Mouse (Mus musculus): ENCODE results near the gene Rab20. TPM values are rescaled to one million over a fixed set of nuclear protein-coding genes. Genes with fewer than 3 reads are reported as not detected.

The Rab20 gene
- polyA plus RNA-seq (2015; fragmentation: Nextera tagmentation; extraction: Ambion mirVana), result 1.8 and 2.0 TPM in 2 replicates

- peaks cover 80% of the 10 kb centered on the region for H3K27me3 ChIP-seq
- H3K27ac ChIP-seq, result no peak within 1 kb of the TSS
- H3K4me1 ChIP-seq, result peaks cover 32% of the 10 kb centered on the region
- H3K4me2 ChIP-seq, result peak within 1 kb of the TSS; percentile 100
- ATAC-seq (ENCODE audit: insufficient number of reproducible peaks, low FRiP score, low TSS enrichment, low read depth), result peak; percentile 70
- H3K4me3 ChIP-seq, result peak within 1 kb of the TSS; percentile 57
- WGBS, result under 1% methylated on average over 69 of the region's 69 CpGs
- H3K9ac ChIP-seq, result 0 out of 2 replicates have a peak within 1 kb of the TSS, but pooled peaks have one; percentile 37
- no peaks in the 10 kb centered on the region for H3K9me3 ChIP-seq
- no peaks in the 10 kb centered on the region for H3K36me3 ChIP-seq
These were observed at the start of gene Rab20 for GRCm38 (mm10) chr8:11477811-11478761. Gene Rab20, minus strand, starts transcription at chr8:11478710.

DNA sequence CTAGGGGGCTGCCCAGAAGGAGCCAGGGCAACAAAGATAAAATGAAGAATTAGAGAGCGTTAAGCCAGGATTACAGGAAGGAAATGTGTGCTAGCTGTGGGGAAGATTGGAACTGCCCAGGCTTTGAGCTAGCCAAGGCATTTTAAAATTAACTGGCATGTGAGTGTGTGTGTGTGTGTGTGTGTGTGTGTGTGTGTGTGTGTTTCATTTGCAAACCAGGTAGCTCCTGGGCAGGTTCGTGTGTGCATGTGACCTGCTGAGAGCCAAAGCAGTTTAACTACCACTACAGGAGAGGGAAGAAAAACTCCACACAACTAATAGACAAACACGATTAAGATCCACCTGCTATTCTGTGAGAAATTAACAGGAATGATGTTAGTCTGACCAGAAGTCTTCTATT, 44.8 kb upstream of the Rab20 start:
- Histone ChIP-seq H3K4me2 (no peak overlapping the region), H3K9ac (no peak overlapping the region), H3K27ac (no peak overlapping the region), H3K36me3 (peaks cover 53% of the 10 kb centered on the region), H3K27me3 (no peaks in the 10 kb centered on the region), H3K4me3 (no peak overlapping the region), H3K9me3 (no peaks in the 10 kb centered on the region), H3K4me1 (no peaks in the 10 kb centered on the region)
- ATAC-seq (ENCODE audit: insufficient number of reproducible peaks, low FRiP score, low TSS enrichment, low read depth), result no peak
- WGBS, result 84% methylated on average over 3 of the region's 3 CpGs

GRCm38 (mm10) chr8:11518676-11519075, 40.2 kb upstream of the Rab20 start:
- Histone ChIP-seq H3K27ac (no peak overlapping the region), H3K27me3 (no peaks in the 10 kb centered on the region), H3K36me3 (peaks cover 80% of the 10 kb centered on the region), H3K9ac (no peak overlapping the region), H3K4me1 (no peaks in the 10 kb centered on the region), H3K4me2 (no peak overlapping the region), H3K4me3 (no peak overlapping the region), H3K9me3 (no peaks in the 10 kb centered on the region)
- ATAC-seq (ENCODE audit: insufficient number of reproducible peaks, low FRiP score, low TSS enrichment, low read depth), result no peak
- 86% methylated on average over 11 of the region's 11 CpGs for WGBS

- no peaks in the 10 kb centered on the region for H3K9me3 ChIP-seq
- H3K27me3 ChIP-seq, result no peaks in the 10 kb centered on the region
- ATAC-seq (ENCODE audit: insufficient number of reproducible peaks, low FRiP score, low TSS enrichment, low read depth), result no peak
- H3K4me1 ChIP-seq, result no peaks in the 10 kb centered on the region
- no peak overlapping the region for H3K9ac ChIP-seq
- no peak overlapping the region for H3K4me3 ChIP-seq
- WGBS, result 85% methylated on average over 6 of the region's 6 CpGs
- no peak overlapping the region for H3K4me2 ChIP-seq
- no peak overlapping the region for H3K27ac ChIP-seq
- peaks cover 86% of the 10 kb centered on the region for H3K36me3 ChIP-seq
These were observed 39.5 kb upstream of the Rab20 start for GRCm38 (mm10) chr8:11518056-11518396.

DNA sequence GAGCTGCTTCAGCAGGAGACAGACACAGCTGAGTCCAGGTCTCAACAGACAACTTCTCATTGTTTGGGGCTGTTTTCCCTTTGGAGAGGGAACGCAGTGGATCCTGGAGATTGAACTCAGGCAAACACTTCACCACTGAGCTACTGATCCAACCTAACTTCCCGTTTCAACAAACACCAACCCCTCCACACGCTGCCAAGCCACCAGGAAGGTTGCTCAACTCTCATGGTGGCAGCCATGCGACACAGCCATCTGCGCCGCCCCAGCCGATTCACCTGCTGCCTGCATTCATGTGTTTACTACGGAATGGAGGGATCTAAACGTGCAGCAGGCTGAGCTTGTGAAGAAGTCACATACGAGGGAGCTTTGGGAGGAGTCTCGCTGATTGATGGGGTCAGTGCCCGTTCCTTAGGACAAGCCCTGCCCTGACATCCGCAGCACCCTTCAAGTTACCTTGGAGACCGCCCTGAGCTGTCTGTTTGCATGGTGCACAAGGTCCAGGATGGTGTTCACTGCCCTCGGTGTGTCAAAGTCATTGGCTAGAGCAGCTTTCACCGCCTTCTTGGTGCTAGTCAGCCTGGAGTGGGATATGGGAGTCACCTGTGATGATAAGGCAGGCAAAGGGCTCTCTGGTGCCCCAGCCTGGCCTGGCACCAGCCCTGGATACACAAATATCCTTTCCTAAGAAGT, 39.0 kb upstream of the Rab20 start:
- Histone ChIP-seq H3K36me3 (peaks cover 91% of the 10 kb centered on the region), H3K4me1 (no peaks in the 10 kb centered on the region), H3K4me2 (no peak overlapping the region), H3K9me3 (no peaks in the 10 kb centered on the region), H3K9ac (no peak overlapping the region), H3K27me3 (no peaks in the 10 kb centered on the region), H3K4me3 (no peak overlapping the region), H3K27ac (no peak overlapping the region)
- WGBS, result 86% methylated on average over 16 of the region's 16 CpGs
- no peak for ATAC-seq (ENCODE audit: insufficient number of reproducible peaks, low FRiP score, low TSS enrichment, low read depth)

- Histone ChIP-seq H3K9me3 (no peaks in the 10 kb centered on the region), H3K4me1 (no peaks in the 10 kb centered on the region)
These were observed 37.8 kb upstream of the Rab20 start for GRCm38 (mm10) chr8:11516292-11516691.

DNA sequence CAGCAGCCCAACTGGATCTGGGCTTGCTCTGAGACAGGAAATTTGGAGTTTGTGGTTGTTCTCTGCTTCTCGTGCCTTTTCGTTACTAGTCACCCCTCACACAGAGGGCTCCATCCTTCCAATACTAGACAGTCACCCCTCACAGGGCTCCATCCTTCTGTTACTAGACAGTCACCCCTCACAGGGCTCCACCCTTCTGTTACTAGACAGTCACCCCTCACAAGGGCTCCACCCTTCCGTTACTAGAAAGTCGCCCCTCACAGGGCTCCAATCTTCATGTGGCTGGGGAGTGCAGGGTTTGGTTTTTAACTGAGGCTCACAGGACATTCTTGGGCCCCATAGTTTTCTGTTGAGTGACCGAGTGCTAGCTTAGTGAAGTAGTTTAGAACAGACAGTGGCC, 34.7 kb upstream of the Rab20 start:
- H3K9me3 ChIP-seq, result no peaks in the 10 kb centered on the region
- WGBS, result 91% methylated on average over 5 of the region's 5 CpGs
- no peak overlapping the region for H3K4me2 ChIP-seq
- ATAC-seq (ENCODE audit: insufficient number of reproducible peaks, low FRiP score, low TSS enrichment, low read depth), result no peak
- H3K27ac ChIP-seq, result no peak overlapping the region
- H3K9ac ChIP-seq, result no peak overlapping the region
- H3K27me3 ChIP-seq, result no peaks in the 10 kb centered on the region
- peaks cover 99% of the 10 kb centered on the region for H3K36me3 ChIP-seq
- no peak overlapping the region for H3K4me3 ChIP-seq
- no peaks in the 10 kb centered on the region for H3K4me1 ChIP-seq

More at GRCm38 (mm10) chr8:11516292-11516691, 37.8 kb upstream of the Rab20 start:
- Histone ChIP-seq H3K27me3 (no peaks in the 10 kb centered on the region), H3K27ac (no peak overlapping the region), H3K4me3 (no peak overlapping the region), H3K9ac (no peak overlapping the region), H3K36me3 (peaks cover 92% of the 10 kb centered on the region), H3K4me2 (no peak overlapping the region)
- 91% methylated on average over 9 of the region's 9 CpGs for WGBS
- no peak for ATAC-seq (ENCODE audit: insufficient number of reproducible peaks, low FRiP score, low TSS enrichment, low read depth)

DNA sequence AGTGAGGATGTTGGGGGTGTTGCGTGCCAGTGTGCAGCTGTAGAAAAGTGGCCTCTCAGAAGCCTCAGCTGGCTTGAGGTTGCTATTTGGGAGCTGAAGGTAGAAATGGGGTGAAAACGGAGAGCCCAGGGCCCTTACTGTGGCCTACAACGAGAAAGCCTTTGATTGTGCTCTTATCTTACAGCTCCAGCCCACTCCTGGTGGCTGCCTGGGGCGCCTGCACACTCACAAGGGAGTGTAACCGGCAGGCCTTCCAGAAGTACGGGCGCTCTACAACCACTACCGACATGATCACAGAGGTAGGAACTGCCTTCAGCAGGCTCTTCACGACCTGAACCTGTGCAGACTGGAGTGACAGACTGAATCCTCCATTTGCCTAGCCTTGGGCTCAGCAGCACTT, 34.2 kb upstream of the Rab20 start:
- H3K36me3 ChIP-seq, result peaks cover 98% of the 10 kb centered on the region
- H3K4me1 ChIP-seq, result no peaks in the 10 kb centered on the region
- no peak overlapping the region for H3K4me3 ChIP-seq
- H3K4me2 ChIP-seq, result no peak overlapping the region
- no peak overlapping the region for H3K27ac ChIP-seq
- no peak for ATAC-seq (ENCODE audit: insufficient number of reproducible peaks, low FRiP score, low TSS enrichment, low read depth)
- H3K27me3 ChIP-seq, result no peaks in the 10 kb centered on the region
- H3K9me3 ChIP-seq, result no peaks in the 10 kb centered on the region
- no peak overlapping the region for H3K9ac ChIP-seq
- WGBS, result 85% methylated on average over 9 of the region's 9 CpGs

- Histone ChIP-seq H3K9ac (no peak overlapping the region), H3K36me3 (peaks cover 98% of the 10 kb centered on the region), H3K4me1 (no peaks in the 10 kb centered on the region), H3K9me3 (no peaks in the 10 kb centered on the region), H3K27me3 (no peaks in the 10 kb centered on the region), H3K4me2 (no peak overlapping the region), H3K27ac (no peak overlapping the region), H3K4me3 (no peak overlapping the region)
- ATAC-seq (ENCODE audit: insufficient number of reproducible peaks, low FRiP score, low TSS enrichment, low read depth), result no peak
- 89% methylated on average over 5 of the region's 5 CpGs for WGBS
These were observed 32.5 kb upstream of the Rab20 start for GRCm38 (mm10) chr8:11510971-11511370.

- Histone ChIP-seq H3K4me3 (no peak overlapping the region), H3K9ac (no peak overlapping the region), H3K9me3 (no peaks in the 10 kb centered on the region), H3K27ac (no peak overlapping the region), H3K27me3 (no peaks in the 10 kb centered on the region), H3K4me2 (no peak overlapping the region), H3K36me3 (peaks cover 98% of the 10 kb centered on the region), H3K4me1 (no peaks in the 10 kb centered on the region)
- ATAC-seq (ENCODE audit: insufficient number of reproducible peaks, low FRiP score, low TSS enrichment, low read depth), result no peak
- 81% methylated on average over 10 of the region's 10 CpGs for WGBS
These were observed 30.4 kb upstream of the Rab20 start for GRCm38 (mm10) chr8:11508880-11509279.

DNA sequence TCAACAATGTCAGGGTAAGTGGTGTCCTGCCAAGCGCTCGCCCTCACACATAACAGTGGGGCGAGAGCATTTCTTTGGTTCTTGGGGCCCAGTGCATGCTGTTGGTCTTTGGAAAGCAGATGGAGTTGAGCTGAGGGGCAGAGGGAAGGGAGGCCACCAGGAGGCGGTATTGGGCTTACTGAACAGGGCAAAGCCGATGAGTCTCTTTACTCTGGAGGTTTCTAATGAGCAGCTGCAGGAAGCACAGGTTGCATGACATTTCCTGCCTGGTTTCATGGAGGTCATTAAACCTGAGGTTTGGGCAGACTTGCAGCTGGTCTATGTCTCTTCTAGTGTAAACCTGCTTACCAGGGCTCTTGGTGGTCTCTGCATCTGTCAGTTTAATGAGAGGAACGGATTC, 28.3 kb upstream of the Rab20 start:
- H3K9ac ChIP-seq, result no peak overlapping the region
- H3K4me1 ChIP-seq, result no peaks in the 10 kb centered on the region
- no peaks in the 10 kb centered on the region for H3K27me3 ChIP-seq
- 59% methylated on average over 6 of the region's 6 CpGs for WGBS
- no peak overlapping the region for H3K4me2 ChIP-seq
- H3K4me3 ChIP-seq, result no peak overlapping the region
- H3K9me3 ChIP-seq, result no peaks in the 10 kb centered on the region
- no peak overlapping the region for H3K27ac ChIP-seq
- H3K36me3 ChIP-seq, result peaks cover 94% of the 10 kb centered on the region
- ATAC-seq (ENCODE audit: insufficient number of reproducible peaks, low FRiP score, low TSS enrichment, low read depth), result no peak

GRCm38 (mm10) chr8:11506074-11506473, 27.6 kb upstream of the Rab20 start:
- Histone ChIP-seq H3K27me3 (no peaks in the 10 kb centered on the region), H3K4me2 (no peak overlapping the region), H3K4me3 (no peak overlapping the region), H3K27ac (no peak overlapping the region), H3K36me3 (peaks cover 86% of the 10 kb centered on the region), H3K4me1 (no peaks in the 10 kb centered on the region), H3K9ac (no peak overlapping the region), H3K9me3 (no peaks in the 10 kb centered on the region)
- no peak for ATAC-seq (ENCODE audit: insufficient number of reproducible peaks, low FRiP score, low TSS enrichment, low read depth)
- WGBS, result 84% methylated on average over 14 of the region's 14 CpGs

Data from limb, embryonic 15.5 days (tissue).